Mouse (Mus musculus): ENCODE measurements at regions not wholly inside any gene's neighbourhood (a gene's known extent, or its start where the extent isn't known, plus 50 kb on each side); places are given as distances from the start of the nearest gene placed in this dataset.

DNA sequence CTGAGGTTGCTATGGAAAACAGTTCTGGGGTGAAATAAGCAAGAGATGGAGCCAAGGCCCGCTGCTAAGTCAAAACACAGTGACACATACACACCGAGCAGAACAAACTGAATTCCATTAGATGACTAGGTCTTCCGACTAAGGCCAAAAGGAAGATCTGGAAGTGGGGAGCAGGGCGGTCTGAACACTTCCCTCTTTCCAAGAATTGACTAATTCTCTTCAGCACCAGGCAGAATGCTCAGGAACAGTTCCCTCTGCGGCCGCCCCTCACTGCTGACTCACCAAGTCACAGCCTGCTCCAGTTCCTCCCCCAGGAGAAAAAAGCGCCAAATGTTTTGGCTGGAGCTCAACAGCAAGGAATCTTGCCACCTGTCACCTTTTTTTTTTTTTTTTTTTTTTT lies 328.9 kb upstream of the Trib2 start:
- DNase-seq (ENCODE audit: extremely low spot score, low read depth, low spot score): no peak

DNA sequence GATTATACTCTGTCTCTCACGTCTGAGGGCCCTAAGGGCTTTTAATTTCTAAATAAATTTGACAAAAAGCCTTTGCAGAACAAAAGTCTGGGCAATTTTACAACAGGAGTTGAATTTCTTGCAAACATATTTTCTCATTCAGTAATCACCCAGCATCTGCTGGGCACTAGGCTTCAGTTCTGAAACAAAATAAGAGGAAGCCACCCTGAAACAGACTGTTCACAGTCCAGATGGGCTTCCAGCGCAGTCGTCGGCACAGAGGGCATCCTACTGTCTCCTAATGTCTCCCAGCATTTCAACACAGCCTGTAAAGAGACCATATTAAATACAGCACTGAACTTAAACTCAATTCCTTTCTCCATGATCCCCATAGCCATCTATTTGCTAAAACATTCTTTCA lies 324.5 kb upstream of the Trib2 start:
- no peak for DNase-seq (ENCODE audit: extremely low spot score, low read depth, low spot score)

DNA sequence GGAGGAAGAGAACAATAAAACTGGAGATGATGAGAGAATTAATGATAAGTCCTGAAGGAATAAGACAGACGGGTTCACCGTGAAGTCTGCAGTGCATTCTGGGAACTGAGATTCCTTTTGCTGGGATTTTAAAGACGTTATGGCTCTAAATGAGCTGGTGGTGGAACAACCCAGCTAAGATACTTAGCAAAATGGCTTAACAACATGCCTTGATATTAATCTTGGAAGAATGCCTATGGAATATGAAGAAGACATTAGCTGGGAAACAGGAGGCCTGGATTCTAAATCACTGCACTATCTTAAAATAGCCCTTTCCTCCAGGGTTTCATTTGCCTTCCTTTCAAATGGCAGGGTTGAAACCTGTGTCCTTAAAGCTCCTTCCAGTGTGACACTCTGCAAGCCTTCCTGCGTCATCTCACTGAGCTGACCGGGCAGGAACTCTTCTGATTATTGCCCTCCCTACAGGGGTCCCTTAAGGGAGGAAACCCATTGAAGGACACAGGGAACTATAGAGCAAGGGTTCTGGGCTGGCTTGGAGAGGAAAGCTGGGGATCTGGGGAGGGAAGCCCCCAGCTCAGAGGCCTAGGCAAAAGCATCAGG lies 323.9 kb upstream of the Trib2 start:
- no peak for DNase-seq (ENCODE audit: extremely low spot score, low read depth, low spot score)

DNA sequence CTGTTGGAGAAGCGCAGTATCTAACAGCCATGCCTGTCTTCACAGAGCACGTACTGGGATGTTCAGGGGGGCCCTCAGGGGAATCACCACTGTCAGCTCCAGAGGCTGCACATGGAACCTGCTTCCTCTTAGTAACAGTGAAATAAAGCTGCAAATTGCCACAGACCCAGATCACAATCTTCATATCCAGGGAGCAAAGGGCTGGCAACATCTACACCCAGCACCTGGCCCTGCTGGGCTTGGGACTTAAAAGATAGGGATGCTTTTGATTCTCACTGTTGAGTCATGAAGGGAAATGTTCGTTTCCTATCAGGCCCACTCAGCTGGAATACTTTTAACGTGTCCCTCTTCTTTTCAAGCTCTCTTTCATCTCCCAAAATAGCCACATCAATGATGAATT lies 322.4 kb upstream of the Trib2 start:
- no peak for DNase-seq (ENCODE audit: extremely low spot score, low read depth, low spot score)

DNA sequence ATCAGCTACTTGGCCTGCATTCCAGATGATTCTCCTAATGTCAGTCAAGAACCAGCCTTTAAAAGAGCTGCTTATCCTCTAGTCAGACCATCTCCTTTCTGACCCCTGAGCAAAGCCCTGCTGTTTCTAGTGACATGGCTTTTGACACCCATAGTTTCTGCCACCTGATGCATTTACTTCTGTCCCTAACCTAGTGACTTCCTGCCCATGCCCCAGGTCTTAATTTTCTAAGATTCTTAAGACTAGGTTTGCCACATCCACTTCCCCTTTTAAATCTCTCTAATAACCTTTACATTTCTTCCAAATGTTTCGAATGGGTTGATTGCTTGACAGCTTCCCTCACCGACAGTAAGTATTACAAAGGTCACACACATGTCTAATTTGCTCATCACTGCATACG lies 321.1 kb upstream of the Trib2 start:
- no peak for DNase-seq (ENCODE audit: extremely low spot score, low read depth, low spot score)

DNA sequence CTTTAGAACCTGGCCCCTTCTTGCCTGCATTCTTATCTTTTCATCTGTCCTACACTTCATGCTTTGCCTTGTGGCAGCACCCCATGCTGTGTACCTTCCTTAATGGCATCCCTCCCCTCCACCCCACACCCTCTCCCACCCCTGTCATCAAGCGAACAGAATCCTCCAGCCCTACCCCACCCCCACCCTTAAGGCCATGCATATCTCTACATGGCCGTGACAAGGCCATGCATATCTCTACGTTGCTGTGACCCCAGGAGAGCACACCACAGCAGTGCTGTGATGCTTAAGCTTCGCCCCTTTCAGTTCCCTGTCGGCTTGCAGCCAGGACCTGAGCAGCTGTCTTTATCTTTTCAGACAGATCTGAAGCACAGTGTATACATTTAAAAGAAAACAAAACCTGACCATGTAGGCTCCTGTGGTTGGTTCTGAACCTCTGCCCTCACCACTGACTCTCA lies 319.5 kb upstream of the Trib2 start:
- no peak for DNase-seq (ENCODE audit: extremely low spot score, low read depth, low spot score)

DNA sequence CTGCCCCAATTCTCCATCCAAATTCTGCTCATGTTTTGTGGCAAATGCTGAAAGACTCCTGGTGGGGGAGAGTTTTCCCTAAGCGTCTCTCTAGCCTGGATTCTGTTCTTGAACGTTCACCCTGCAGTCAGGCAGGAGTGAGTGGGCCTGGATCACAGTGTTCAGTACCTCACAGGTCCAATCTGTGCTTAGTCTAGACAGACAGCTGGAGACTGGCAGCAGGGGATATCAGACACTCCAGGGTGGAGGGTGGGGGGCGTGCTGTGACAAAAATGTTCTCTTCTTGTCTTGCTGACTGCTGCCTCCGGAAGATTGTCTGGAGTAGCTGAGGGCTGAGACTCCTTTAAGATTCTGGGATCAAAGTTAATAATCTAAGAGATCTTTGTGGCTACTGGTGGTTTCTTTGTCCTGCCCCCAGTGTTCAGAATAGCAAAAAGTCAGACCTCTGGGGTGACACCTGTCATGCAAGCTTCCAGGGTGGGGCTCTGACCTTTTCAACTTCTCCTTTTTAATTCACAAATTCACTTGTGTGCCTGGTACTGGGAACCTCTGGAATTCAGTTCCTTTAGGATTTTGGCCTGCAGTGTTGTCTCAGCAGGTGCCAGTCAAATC lies 319.0 kb upstream of the Trib2 start:
- no peak for DNase-seq (ENCODE audit: extremely low spot score, low read depth, low spot score)

DNA sequence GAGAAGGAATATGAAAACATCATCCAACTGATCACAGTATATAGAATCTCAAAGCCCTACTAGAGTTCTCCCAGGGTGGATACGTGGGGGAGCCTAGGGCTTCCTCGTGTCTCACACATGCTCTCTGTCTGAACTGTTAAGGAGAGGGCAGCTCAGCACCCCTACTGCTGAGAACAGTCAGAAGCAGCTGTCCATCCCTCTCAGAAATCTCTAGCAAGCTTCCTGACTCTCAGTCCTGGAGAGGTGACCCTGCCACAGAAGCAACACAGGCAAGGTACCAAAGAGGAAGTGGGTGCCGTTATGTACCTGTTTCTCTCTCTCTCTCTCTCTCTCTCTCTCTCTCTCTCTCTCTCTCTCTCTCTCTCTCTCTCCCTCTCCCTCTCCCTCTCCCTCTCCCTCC lies 317.7 kb upstream of the Trib2 start:
- no peak for DNase-seq (ENCODE audit: extremely low spot score, low read depth, low spot score)

DNA sequence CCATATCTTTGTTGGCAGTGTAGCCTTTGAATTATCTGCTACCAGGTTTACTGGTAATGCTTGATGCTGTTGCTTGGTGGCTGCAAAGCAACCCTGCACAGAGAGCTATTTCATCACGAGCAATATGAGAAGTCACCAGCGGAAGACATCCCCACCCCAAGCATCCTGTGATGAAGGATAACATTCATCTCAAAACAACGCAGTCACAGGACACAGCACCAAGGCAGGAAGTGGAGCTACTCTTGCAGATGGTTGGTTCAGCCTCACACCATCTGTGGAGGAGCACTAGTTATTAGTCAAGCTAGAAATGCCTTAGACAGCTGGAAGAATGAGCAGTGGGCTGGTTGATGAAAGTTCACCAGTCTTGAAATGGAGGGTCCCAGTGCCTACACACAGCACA lies 316.5 kb upstream of the Trib2 start:
- DNase-seq (ENCODE audit: extremely low spot score, low read depth, low spot score): no peak

DNA sequence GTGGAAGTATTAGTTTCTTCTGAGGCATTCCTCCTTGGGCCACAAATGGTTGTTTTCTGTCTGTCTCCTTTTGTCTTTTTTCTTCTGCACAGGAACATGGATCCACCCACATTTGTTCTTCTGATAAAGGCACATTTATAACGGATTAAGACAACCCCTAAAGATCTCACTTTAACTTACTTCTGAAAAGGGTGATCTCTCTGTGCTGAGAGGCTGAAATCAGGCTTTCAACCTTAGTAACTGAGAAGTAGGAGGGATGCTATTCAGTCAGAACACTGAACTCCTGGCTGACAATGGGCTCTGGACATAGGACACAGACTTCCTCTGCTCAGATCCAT lies 315.0 kb upstream of the Trib2 start:
- no peak for DNase-seq (ENCODE audit: extremely low spot score, low read depth, low spot score)

DNA sequence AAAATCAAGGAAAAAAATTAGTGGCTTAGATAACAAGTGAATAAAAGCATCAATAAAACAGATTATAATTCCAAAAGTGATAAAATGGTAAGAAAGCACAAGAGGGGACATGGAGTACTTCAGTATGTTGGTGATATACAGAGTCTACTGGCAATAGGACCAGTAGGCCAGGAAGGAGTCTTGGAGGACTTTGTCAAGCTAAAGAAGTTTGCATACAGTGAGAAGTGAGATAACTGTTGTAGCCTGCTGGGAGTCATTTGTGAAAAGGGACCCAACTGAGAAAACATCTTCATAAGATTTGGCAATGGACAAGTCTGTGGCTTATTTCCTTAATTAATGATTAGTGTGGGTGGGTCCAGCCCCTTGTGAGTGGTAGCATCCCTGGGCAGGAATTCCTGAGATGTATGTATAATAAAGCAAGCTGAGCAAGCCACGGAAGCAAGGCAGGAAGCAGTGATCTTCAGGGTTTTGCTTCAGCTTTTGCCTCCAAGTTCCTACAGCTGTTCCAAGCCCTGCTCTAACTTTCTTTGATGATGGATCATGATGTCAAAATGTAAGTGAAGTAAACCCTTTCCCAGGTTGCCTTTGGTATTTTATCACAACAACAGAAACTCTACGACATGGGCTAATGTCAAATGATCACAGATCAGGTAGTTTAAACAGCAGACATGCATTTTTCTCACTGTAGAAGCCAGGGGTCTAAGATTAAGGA lies 314.5 kb upstream of the Trib2 start:
- DNase-seq (ENCODE audit: extremely low spot score, low read depth, low spot score): no peak

DNA sequence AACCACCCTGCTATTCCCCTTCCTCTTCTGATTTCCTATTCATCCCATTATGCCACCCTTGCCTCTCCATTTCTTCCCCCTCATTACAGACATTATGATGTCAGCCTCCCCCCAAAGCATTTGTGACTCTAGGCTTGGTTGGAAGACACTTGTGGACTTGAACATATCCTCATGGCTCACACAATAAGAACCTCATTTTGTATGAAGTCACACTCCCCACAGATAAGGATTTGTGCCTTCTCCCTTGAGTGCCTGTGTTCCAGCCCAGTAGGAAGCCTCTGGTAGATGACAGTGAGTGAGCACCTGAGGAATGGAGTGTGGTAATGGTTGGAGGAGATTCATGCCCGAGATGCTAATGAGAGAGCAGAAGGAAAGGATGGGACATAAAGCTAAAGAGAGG lies 313.9 kb upstream of the Trib2 start:
- no peak for DNase-seq (ENCODE audit: extremely low spot score, low read depth, low spot score)

DNA sequence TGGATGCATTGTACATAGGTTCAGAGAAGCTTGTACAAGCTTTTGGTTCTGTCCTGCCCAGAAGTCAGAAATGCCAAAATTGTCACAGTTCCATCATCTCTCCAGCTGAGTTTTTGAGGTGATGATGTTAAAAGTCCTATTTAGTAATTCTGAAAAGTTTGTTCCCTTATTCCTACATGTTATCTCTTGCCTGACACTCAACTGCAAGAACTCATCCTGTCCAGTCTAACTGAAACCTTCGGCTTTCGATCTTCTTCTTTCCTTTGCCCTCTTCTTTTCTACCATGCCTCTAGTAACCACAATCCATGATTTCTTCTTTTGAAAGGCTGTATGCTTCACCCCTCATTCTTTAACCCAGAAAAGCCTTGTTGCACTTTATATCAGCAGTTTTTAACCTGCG lies 313.2 kb upstream of the Trib2 start:
- no peak for DNase-seq (ENCODE audit: extremely low spot score, low read depth, low spot score)

DNA sequence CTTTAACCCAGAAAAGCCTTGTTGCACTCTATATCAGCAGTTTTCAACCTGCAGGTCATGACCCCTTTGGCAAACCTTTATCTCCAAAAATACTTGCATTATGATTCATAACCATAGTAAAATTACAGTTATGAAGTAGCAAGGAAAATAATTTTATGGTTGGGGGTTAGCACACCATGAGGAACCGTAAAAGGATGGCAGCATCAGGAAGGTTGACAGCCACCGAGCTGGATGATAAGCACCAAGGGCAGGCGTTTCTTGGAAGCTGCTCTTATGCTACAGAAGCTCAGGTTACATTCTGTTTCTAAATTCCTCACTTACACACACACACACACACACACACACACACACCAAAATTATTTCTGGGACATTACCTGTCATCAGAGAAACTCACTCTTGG lies 312.5 kb upstream of the Trib2 start:
- no peak for DNase-seq (ENCODE audit: extremely low spot score, low read depth, low spot score)

DNA sequence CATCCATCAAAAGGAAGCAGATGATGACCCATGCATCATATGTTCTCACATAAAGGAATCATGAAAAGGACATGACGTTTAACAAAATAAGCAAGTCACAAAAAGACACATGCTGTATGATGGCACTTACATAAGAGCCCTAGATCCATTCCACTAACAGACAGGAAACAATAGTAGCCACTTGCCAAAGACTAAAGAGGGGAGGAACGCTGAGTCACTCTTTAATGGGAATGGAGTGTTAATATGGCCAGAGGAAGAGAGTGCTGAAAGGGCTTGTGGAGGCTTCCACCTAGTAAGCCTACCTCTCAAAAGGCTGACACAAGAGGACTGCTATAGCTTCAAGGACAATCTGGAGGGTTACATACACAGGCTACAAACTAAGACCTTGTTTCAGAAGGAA lies 308.2 kb upstream of the Trib2 start:
- DNase-seq (ENCODE audit: extremely low spot score, low read depth, low spot score): no peak

DNA sequence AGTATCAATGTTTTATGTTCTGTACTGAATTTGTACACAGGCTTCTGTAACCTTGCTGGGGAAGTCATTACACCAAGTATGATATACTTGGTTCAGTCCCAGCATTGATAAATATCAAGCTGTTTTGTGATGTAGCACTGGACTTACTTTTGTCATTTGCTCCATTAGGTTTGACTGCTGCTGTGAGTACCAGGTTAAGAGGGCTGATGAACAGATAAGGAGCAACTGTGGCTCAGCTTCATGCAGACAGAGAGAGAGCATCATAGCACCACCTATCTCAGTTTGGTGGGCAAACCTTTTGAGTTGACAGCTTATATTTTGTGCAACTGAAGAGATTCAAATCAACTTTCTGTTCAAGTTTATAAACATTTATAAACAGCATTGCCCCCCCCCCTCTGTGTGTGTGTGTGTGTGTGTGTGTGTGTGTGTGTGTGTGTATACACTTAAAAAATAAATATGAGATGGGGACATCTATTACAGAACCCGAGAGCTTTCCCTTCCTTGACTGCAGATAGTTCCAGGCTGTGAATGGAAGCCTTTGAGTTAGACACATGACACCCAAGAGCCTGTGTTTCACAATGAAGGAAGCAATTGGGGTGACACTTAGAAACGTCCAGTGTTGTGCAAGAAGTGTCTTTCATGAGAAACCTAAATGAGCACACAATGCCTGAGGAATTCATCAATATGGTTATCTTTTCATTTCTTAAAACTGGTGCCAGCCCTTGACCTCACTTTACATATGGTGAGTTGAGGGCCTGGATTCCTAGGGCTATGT lies 305.8 kb upstream of the Trib2 start:
- no peak for DNase-seq (ENCODE audit: extremely low spot score, low read depth, low spot score)

DNA sequence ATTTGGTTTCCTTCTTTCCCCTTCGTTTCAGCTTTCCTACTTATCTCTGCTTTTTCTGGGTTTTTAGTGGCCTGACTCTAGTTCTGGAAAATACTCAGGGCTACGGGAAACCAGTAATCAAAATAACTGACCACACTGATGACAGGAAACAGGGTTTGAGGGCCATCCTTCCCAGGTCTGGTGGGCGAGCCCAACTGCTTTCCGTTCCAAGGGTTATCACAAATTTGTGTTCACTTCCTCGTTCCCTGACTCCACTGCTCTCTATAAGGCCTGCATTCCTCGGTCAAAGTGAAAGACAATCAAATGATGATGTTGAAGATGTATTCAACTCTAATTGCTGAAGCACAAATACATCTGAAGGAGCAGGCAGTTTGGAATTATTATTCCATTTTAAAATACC lies 305.1 kb upstream of the Trib2 start:
- no peak for DNase-seq (ENCODE audit: extremely low spot score, low read depth, low spot score)

DNA sequence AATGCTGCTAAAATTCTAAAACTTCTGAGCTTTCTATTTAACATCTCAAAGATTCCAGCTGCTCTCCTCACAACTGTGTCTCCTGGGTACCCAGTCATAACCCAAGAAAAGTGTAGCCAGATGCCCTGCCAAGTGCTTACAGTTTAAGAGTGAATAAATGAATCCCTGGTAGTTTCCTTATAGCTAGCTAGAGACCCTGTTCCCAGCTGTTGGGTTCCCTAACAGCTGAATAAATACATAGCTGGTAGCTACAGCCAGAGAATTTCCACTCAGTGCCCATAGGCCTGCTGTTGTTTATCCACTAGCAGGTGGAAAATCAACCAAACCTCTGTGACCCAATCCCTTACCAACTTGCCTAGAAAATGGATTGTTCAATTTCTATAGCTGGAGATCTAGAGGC lies 302.0 kb upstream of the Trib2 start:
- no peak for DNase-seq (ENCODE audit: extremely low spot score, low read depth, low spot score)

DNA sequence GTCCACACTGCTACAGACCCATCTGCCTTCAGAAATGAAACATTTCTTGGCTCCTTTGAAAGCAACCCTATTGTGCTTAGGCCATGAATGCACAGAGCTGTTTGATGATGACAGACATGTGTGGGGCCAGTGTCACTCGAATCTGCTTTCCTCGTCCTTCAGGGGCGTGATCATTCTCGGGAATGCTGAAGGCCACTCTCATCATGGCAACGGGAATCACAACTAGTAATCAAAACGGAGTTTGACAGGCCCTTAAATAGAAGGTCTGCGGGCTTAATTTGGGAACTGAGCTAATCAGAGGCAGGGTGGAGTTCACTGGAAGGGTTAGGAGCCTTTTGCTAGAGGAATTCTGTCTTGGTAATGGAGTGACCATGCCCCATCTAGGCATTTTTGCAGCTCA lies 290.2 kb upstream of the Trib2 start:
- DNase-seq (ENCODE audit: extremely low spot score, low read depth, low spot score): no peak

DNA sequence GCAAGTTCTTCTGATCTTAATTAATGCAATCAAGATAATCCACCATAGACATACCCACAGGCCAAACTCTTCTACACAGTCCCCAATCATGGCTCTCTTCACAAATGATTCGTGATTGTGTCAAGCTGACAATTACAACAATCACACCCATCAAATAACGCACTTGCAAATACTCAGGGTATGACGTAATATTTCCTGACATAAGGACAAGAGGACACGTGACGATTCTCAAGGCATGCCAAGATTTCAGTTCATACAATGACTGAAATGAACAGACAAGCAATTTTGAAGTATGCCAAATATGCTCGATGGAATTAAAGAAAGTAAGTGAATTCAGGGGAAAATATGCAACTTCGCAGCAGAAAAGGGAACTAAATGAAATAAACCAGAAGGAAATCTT lies 282.1 kb upstream of the Trib2 start:
- DNase-seq (ENCODE audit: extremely low spot score, low read depth, low spot score): no peak

DNA sequence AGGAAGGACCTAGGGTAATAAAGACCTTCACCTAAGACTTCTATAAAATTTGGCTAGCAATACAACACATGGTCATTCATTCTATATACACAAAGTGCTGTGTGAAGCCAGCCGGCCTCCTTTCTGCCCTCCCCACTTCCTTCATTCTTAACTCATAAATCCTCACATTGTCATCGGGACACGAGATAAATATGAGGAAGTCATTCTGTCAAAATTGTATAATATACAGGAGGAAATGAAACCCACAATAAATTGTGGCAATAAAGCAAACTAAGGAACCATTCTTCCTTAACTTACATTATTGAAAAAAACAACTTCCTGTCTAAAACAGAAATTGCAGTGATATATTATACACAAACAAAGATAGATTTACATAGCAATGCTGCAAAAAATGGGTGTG lies 275.9 kb upstream of the Trib2 start:
- DNase-seq (ENCODE audit: extremely low spot score, low read depth, low spot score): no peak

DNA sequence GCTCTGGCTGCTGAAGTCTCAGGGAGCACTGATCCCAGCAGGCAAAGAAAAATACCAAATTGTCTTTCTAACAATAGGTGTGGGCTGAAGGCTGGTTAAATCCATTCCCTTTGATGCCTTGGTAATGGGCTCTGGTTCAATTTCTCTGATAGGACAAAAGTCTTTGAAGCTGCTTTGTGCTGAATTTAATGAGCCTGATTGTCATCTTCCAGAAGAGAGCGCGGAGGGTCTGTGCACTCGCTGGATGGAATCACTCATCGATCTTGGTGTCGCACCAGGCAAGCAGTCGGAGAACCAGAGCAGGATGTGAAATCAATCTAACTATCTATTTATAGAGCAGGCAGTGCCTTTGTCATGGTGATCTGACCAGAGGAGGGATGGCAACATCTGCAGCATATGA lies 274.6 kb upstream of the Trib2 start:
- DNase-seq (ENCODE audit: extremely low spot score, low read depth, low spot score): no peak

Data from hindlimb bud, embryonic 11.5 days (tissue).